Mouse (Mus musculus) small intestine, adult 2 months (tissue): ENCODE data around the gene Cops7a.

Experiments used
- CTCF ChIP-seq: fragments of 200-500 bp; IDR thresholded peaks from 2 replicates; pipeline ENCODE4 v1.5.1; 2012; ENCODE audit warnings: low read depth, mild to moderate bottlenecking, control low read depth, inconsistent platforms, low read length, moderate library complexity, mixed read lengths; ENCODE audit not compliant: insufficient replicate concordance, insufficient read length; ENCODE audit errors: extremely low read depth
- POLR2A ChIP-seq: fragments of 200-500 bp; IDR thresholded peaks from 2 replicates; pipeline ENCODE4 v1.6.1; 2012; ENCODE audit warnings: low read depth, mild to moderate bottlenecking, control low read depth, inconsistent platforms, low read length, moderate library complexity

DNA sequence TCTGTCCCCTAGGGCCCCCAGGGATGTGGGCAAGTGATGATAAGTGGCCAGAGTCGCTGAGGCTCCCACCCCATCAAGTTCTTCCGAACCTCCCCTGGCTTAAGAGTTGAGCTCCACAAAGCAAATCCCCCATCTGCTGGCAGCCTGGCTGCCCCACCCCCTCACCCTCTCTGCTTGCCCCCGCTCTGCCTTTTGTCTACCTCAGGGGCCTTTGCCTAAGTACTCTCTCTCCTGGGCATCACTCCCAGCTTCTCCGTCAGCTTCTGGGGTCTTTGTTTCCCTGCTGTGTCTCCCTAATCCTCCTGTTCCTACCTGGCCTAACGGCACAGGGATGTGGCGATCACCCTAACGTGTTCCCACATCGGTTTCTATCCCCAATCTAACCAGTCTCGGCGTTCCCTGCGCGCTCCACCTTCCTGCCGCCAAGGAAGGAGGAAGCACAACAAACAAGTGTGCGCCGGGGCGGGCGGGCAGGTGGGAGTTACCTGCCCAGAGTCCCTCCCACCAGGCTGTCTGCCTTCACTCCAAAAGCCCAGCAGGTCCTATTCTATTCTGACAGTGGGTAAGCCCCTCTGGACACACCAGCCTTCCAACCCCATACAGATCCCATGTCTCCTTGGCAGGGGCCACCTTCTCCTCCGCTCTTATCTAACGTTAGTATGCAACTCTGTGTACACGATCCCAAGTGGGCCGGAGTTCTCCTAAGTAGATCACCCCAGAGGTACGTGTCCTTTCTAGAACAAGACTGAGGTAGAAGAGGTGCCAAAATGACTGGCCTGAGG lies 50.0 kb downstream of the Cops7a start:
- TF ChIP-seq CTCF: no peak
- no peak for TF ChIP-seq POLR2A
